Mouse (Mus musculus) ovary, postnatal 14 days (tissue): ENCODE data around the gene Uroc1.
A peak's percentile ranks its signal among the peaks of the same experiment; 100 is the strongest.

Source experiments
- DNase-seq: peaks from one replicate; pipeline ENCODE4 v3.0.0; 2022; ENCODE audit warnings: low spot score

Gene Uroc1

DNA sequence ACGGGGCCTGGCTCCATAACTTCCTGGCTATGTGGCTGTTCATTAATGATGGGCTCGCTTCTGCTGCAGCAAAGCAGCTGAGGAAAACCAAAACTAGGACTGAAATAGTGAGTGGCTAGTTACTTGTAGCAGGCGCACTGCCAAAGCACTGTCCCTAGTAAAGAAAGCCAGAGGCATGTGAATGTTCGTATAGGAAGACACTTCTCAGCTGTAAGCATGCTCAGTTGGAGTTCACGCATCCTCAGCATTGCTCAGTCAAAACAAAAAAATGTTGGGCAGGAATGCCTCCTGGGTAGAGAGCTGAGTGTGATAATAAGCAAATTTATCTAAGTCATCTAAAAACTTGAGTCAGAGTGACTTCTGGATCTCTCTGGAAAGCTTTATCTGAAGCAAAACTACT is 25.1 kb downstream of the Uroc1 start:
- DNase-seq, result no peak

DNA sequence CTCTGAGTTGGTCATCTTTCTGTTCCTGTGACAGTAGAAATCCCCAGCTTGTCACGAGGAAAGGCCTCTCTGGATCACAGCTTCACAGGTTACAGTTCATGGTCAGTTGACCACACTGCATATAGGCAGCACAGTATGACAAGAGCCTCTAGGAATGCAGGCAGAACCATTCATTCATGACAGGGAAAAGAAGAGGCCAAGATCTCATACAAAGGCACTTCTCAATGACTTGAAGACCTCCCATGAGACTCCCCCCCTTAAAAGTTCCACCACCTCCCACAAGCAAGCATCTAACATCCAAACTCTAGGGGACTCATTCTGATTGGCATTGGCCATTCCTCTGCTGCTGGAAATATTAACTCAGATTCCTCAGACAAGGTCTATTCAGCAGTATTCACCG is 26.4 kb downstream of the Uroc1 start:
- DNase-seq, result no peak

DNA sequence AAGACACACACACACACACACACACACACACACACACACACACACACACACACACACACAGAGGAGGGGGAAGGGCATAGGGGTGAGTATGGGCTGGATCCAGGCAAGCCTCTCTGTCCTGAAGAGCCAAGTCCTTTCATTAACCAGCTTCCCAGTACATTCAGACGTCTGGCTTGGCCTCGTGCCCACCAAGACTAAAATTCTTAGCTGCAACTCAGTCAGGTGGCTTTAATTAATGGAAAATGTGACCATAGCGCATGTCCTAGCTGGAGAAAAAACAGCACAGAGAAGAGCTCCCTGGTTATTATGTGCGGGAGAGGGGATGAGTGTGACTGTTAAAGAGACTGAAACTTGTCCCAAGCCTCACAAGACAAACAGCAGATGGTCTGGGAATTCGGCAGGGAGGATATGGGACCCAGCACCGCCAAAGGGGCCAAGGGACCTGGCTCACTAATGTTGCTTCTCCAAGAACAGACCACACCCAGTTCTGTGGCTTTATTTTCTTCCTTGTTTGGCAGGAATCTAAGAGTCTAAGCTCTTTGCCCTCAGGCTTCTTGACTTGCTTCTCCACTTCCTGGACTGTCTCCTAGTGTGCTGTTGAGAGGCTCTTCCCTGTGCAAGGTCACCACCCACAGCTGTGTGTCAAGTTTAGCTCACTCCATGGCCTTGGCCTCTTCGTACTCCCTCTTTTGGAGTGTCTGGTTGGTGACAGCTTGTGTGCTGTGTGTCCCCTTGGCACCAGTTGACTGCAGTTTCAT is 27.1 kb downstream of the Uroc1 start:
- DNase-seq, result peak; percentile 29

DNA sequence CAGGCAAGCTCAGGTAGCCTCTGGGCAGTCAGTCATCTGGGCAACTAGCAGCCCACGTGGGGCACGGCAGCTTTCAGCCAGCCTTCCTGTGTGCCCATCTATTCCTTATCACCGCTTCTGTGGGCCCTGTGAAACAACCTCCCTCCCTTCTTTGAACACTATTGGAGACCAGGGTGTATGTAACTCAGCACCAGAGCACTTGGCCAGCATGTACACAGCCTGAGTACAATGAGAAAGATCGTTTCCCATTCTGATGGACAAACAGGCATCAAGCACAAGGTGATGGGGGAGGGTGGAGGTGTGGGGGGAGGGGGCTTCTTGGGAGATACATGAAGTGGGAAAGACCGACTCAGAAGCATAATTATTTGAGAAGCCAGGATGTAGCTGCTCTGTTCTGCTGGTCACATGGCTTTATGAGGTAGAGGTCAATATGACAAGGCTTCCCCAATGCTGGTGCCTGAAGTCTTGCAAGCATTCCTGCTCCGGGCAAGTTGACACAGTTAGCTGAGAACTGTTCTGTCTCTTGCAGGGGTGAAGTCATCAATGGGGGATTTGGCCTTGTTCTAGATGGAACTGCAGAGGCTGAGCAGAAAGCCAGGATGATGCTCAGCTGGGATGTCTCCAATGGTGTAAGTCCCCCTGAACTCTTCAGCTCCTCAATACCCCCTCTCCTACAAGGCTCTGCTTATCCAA is 28.0 kb downstream of the Uroc1 start:
- DNase-seq, result no peak

DNA sequence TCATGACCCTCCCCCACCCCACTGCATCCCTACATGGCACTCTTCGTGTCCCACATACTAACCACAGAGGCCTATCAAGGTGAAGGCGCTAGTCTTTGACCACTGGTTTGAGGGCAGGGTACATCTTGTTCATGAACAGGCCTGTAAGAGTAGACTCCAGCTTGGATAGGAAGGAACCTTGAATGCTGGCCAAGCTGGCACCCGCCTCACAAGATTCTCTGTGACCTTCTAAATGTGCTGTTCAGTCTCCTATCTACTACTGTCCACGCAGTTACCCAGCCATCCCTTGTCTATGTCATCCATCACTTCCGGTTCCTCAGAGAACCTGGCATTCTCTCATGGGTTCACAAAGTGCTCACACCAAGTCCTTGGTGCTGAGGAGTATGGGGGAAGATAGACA is 30.2 kb downstream of the Uroc1 start:
- no peak for DNase-seq

DNA sequence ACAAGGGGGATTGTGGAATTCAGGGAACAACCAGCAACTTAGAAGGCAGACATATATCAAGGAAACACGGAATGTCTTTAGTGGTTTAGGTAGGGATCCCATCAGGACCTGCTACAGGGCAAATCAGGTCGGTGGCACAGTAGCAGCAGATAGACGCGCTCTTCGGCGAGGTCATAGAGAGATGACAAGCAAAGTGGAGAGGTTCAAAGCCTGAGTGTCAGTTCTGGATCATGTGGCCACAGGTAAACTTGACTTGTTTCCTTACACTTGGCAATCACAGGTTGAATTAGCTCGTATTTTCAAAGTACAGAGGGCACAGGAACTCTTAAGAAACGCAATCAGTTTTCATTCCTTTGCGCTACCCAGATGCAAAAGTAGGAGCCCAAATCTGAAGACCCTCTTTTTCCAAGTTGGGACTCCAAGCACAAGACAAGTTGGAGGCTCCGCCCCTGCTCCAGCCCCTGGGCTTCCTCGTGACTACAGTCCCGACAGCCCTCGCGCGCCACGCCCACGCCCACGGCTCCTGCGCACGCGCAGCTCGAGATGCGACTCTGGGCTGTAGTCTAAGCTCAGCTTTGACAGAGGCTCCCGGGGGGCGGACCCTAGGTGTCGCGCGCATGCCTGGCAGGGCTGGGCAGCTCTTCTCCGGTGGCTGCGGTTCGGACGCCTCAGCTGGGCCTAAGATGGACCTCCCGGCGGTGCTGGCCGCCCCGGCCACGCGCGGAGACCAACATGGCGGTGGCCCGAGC is 36.1 kb downstream of the Uroc1 start, which contains the start of gene Zxdc:
Gene Zxdc, plus strand, starts transcription at position 517 of the 749 bp plus-strand sequence.
- DNase-seq, result peak; percentile 98

DNA sequence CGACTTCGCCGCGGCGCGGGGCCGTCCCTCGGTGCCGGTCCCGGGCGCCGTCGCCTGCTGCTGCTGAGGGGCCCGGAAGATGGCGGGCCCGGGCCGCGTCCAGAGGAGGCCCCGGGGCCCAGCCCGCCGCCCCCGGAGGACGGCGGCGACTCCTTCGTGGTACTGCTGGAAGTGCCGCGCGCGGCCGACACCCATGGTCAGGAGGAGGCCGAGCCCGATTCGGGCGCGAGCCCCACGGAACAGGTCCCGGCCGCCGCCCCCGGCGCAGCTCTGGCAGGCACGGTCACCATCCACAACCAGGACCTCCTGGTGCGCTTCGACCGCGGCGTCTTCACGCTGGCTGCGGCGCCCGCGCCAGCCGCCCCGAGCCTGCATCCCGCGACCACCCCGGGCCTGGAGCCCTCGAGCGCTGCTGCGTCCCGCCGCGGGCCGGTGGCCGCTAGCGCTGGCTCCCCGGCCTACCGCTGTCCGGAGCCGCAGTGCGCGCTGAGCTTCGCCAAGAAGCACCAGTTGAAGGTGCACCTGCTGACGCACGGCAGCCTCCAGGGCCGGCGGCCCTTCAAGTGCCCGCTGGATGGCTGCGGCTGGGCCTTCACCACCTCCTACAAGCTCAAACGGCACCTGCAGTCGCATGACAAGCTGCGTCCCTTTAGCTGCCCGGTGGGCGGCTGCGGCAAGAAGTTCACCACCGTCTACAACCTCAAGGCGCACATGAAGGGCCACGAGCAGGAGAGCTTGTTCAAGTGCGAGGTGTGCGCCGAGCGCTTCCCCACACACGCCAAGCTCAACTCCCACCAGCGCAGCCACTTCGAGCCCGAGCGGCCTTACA is 36.9 kb downstream of the Uroc1 start:
- peak; percentile 18 for DNase-seq

DNA sequence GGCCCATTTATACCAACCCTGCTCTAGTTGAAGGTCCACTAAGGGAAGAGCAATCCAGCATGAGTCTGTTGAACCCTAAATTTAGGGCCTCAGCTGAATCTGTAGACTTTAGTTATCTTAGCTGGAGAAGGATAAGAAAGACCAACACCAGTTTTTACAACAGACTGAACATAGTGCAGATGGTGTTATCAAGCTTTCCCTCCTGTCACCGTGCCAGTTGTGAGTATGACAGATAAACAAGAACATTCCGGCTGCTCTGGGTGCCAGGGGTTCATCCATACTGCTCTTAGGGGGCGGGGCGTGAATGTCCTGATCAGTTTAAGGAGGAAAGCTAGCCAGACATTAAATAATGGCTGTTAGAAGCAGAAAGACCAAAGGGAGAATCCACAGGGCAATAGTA is 41.6 kb downstream of the Uroc1 start:
- DNase-seq, result no peak

DNA sequence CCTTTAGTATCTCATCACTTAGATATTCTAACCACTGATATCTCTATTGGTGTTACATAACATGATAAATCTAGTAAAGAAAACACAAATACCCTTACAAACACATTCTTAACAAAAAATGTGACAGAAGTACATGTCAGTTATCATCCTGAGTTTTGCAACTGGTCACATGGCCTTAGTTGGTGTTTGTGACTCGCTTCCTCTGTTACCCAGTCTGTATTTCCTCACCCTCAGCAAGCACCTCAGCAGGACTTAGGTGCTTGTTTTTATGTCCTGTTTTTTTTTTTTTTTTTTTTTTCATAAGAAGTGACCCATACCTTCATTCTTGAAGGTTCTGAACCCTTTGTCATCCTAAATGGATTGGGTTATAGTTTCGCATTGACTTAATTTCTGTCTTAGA is 44.6 kb downstream of the Uroc1 start:
- no peak for DNase-seq

DNA sequence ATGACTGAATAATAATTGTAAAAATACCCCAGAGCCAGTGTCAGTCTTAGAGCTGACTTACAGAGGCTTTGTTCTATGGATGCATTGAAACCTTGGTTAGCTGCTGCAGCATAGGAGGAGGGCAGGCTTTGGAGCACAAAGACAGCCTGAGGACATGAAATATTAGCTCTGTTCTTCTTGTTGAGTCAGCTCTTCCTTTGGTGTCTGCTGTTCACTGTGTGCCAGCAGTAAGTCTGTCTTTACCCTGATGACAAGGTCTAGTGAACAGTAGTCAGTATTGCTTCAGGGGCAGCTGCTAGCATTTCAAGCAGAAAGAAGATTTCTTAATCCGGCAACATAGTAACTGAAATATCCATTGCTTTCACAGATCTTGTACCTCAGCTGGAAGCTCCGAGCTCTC is 48.4 kb downstream of the Uroc1 start:
- DNase-seq, result no peak

DNA sequence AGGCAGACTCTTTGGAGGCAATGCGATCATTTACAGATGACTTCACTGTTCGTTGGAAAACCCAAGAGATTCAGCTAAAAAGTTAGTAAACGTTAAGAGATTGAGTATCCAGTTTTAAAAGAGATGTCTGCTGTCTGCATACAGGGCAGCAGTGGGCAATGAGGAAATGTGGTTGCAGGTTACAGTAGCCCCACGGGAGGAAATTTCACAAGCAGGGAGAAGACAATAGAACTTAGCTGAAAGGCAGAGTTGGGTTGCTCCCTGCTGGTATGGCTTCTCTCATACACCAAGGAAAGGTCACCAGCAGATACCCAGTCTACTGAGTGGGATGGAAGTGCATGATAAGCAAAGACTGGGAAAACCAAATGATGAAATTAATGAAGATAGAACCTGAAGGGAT is 57.5 kb downstream of the Uroc1 start:
- DNase-seq, result no peak

DNA sequence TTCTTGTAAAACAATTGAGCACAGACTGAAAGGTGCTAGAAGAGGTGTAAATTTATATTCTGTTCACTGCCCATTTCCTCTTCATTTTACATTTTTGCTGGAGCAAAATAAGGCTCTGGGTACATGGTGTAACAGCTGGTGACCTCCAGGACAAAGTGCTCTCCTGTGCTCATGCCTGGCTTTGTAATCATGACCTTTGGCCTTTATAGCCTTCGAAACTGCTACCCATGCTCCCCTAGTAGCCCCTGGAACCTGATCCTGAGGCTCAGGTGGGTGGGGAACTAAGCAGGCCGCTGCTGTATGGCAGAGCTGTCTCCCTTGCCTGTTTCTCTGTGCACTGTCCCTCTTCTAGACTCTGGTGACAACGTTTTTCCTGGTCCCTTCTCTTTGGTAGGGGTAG is 60.9 kb downstream of the Uroc1 start:
- DNase-seq, result no peak

DNA sequence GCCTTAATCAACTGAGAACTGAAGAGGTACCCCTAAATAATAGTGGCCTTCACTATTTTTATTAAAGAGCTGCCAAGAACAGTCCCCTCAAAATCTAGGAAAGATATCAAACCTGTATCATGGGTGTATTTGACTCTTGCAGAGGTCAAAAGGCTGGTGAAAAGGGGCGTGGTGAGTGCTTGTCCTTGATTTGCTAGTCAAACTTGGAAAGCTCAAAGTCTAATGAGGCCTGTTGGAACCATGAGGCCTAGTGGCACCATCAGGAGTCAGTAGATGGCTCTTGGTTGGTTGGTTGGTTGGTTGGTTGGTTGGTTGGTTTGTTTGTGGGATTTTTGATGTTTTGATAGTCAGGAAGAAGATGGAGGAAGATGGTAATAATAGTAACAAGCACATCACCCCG is 62.7 kb downstream of the Uroc1 start:
- DNase-seq, result no peak

DNA sequence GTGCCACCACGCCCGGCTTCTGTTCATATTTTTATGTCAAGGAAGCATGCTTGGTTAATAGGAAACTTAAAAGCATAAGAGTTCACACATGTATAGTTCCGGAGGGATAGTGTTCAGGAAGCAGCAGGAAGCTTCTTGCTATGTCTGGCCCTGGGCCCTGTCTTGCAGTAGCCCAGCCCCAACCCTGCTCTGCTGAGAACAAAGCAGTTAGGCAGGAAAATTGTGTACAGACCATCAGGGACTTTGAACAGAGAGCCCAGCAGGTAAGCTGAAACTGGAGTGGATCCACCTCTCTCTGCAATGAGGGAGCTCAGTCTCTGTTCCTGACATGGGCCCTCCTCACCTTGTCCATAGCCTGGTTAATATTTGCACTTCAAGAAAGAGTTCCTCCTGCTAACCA is 64.2 kb downstream of the Uroc1 start:
- no peak for DNase-seq

DNA sequence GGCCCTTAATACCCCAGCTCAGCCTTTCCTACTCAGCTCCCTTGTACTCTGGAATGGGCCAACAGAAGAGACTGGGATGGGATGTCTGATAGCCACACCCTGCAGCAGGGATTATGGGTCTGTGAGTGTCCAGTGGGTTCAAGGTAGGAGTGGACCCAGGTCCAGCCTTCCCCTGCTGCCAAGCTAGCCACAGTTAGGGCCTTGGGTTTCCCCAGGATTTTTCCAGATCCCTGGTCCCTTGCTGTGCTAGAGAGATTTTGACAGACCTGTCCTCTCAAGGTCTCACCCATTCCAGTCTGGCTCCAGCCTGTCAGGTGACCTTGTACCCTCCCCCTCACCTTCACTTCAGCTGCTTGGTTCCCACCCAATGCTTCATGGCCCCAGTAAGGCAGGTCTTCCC is 75.5 kb downstream of the Uroc1 start:
- no peak for DNase-seq

DNA sequence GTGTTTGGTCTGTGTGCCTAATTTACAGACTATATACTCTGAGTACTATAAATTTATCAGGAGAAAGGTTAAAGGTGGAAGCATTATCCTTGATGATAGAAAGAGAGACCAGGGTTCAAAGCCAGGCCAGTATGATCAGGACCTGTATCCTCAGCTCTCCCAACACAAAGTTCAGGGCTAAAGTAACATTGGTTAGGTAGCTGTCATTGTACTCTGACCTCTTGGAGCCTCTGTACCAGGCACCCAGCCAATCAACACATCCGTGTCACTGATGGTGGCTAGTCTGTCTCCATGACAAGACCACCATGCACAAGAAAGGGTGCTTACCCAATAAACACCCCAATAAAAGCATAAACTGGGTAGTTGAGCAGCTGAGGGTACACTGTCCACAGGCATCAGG is 77.9 kb downstream of the Uroc1 start:
- no peak for DNase-seq

DNA sequence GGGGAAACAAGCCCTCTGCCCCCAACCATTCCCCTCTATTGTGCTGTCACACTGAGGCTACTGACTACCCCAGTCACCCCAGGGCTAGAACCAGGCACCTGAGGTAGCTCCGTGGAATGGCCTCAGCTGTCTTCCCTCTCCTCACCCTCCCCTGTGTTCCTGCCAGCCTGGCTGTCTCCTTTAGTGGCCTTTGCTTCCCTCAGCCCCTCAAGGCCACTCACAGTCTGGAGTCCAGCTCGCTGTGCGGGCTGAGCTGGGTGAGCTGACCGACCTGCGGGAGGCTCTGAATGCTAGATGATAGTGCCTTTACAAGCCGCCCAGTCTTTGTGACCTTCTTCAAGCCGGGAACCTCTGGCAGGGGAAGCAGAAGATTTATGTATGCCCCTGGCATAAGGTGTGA is 78.8 kb downstream of the Uroc1 start:
- DNase-seq, result no peak
